Mouse (Mus musculus) erythroblast, embryonic 14.5 days (primary cell): ENCODE measurements around the gene Ccdc124. TPM values are rescaled to one million over a fixed set of nuclear protein-coding genes. Genes with fewer than 3 reads are reported as not detected.

Source experiments
- H3K27me3 ChIP-seq: 2 replicates; pipeline ENCODE4 v1.6.1; 2012; ENCODE audit warnings: inconsistent platforms; ENCODE audit not compliant: control insufficient read depth
- H3K36me3 ChIP-seq: 2 replicates; pipeline ENCODE4 v1.6.1; 2012; ENCODE audit warnings: mild to moderate bottlenecking, inconsistent platforms; ENCODE audit not compliant: control insufficient read depth
- H3K4me1 ChIP-seq: 2 replicates; pipeline ENCODE4 v1.6.1; 2012; ENCODE audit warnings: inconsistent platforms; ENCODE audit not compliant: control insufficient read depth
- H3K4me3 ChIP-seq: replicated peaks from 2 replicates; pipeline ENCODE3; 2012; ENCODE audit warnings: moderate library complexity, mild to moderate bottlenecking, inconsistent platforms
- H3K9me3 ChIP-seq: 2 replicates; pipeline ENCODE4 v1.6.1; 2012; ENCODE audit warnings: low read length, inconsistent platforms, mixed read lengths; ENCODE audit not compliant: control insufficient read depth
- GATA1 ChIP-seq: IDR thresholded peaks from 2 replicates; pipeline ENCODE4 v1.6.1; 2012; ENCODE audit warnings: low read length, inconsistent platforms, mixed read lengths
- TAL1 ChIP-seq: IDR thresholded peaks from 3 replicates; pipeline ENCODE4 v1.6.1; 2012; ENCODE audit warnings: low read length, inconsistent platforms, mixed read lengths
- polyA plus RNA-seq: library from polyadenylated mRNA; stranded (reverse); fragments of >175 nt; gene quantifications from 2 replicates; pipeline ENCODE4 v1.2.3, GENCODE M21; 2012

Ccdc124 gene
- polyA plus RNA-seq, 1 experiment: 38.8 TPM

GRCm38 (mm10) chr8:70844523-70844922 is 29.2 kb downstream of the Ccdc124 start:
- Histone ChIP-seq H3K4me3 (peak overlapping the region; percentile 90), H3K36me3 (peaks cover 17% of the 10 kb centered on the region), H3K4me1 (peaks cover 78% of the 10 kb centered on the region), H3K27me3 (peaks cover 22% of the 10 kb centered on the region), H3K9me3 (no peaks in the 10 kb centered on the region)
- no peak for TF ChIP-seq TAL1
- no peak for TF ChIP-seq GATA1

- TF ChIP-seq GATA1 (no peak), TAL1 (no peak)
- Histone ChIP-seq H3K27me3 (peaks cover 21% of the 10 kb centered on the region), H3K4me3 (peak overlapping the region; percentile 90), H3K9me3 (no peaks in the 10 kb centered on the region), H3K36me3 (peaks cover 18% of the 10 kb centered on the region), H3K4me1 (peaks cover 77% of the 10 kb centered on the region)
Observed at GRCm38 (mm10) chr8:70843941-70844340, 29.8 kb downstream of the Ccdc124 start.

DNA sequence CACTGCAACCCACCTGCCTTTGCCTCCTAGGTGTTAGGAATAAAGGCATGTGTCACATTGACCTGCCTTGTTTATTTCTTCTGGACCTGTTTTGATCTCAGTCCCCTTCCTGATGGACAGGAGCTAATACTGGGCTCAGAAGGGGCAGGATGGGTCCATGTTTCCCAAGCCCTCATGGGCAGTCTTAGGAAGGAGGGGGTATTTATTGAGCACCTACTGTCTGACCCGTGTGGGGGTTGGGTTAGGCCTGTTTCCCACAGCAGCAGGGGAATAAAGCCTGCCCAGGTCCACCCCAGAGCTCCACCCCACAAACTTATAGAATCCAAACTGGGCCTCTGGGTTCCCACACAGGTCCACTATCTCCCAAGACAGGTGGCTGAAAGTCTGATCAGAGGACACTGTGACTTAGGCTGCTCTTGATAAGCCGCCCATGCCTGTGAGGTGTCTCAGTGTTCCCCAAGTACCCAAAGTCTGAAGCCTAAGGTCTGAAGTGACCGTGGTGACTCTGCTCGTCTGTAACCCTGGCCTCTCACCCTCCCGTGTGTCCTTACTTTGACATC is 30.4 kb downstream of the Ccdc124 start:
- H3K4me1 ChIP-seq: peaks cover 80% of the 10 kb centered on the region
- peak overlapping the region; percentile 90 for H3K4me3 ChIP-seq

DNA sequence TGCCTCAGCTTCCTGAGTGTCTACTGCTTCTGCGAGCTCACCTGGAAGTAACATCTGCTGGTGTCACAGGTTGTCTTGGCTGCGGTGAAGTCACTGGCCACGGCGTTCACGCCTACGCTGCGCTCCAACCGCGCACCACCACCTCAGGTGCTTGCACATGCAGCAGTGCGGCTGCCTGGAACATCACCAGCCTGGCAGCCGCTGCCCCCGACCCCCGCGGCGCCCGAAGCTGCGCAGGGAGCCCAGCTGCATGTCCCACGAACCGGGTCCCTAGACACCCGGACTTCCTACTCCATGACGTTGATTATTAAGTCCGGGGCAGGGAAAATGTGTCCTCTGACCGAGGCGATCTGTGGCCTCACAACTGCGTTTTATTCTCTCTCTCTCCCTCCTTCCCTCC is 31.3 kb downstream of the Ccdc124 start:
- peak overlapping the region; percentile 90 for H3K4me3 ChIP-seq
- H3K36me3 ChIP-seq: peaks cover 29% of the 10 kb centered on the region
- peaks cover 82% of the 10 kb centered on the region for H3K4me1 ChIP-seq
- peaks cover 9% of the 10 kb centered on the region for H3K27me3 ChIP-seq
- TF ChIP-seq TAL1 (no peak), GATA1 (no peak)
- H3K9me3 ChIP-seq: no peaks in the 10 kb centered on the region

More for the DNA sequence above, 30.4 kb downstream of the Ccdc124 start:
- peak; percentile 94 for TF ChIP-seq TAL1
- peak; percentile 97 for TF ChIP-seq GATA1
- peaks cover 24% of the 10 kb centered on the region for H3K36me3 ChIP-seq
- no peaks in the 10 kb centered on the region for H3K9me3 ChIP-seq
- peaks cover 16% of the 10 kb centered on the region for H3K27me3 ChIP-seq

GRCm38 (mm10) chr8:70841147-70842072 is 32.3 kb downstream of the Ccdc124 start:
- Histone ChIP-seq H3K9me3 (no peaks in the 10 kb centered on the region), H3K36me3 (peaks cover 40% of the 10 kb centered on the region), H3K4me1 (peaks cover 86% of the 10 kb centered on the region), H3K4me3 (peak overlapping the region; percentile 90), H3K27me3 (peaks cover 1% of the 10 kb centered on the region; the same call in 1 of the 2 replicates)
- TF ChIP-seq TAL1 (no peak), GATA1 (no peak)

GRCm38 (mm10) chr8:70840590-70840989 is 33.1 kb downstream of the Ccdc124 start:
- Histone ChIP-seq H3K9me3 (no peaks in the 10 kb centered on the region), H3K4me1 (peaks cover 89% of the 10 kb centered on the region)

DNA sequence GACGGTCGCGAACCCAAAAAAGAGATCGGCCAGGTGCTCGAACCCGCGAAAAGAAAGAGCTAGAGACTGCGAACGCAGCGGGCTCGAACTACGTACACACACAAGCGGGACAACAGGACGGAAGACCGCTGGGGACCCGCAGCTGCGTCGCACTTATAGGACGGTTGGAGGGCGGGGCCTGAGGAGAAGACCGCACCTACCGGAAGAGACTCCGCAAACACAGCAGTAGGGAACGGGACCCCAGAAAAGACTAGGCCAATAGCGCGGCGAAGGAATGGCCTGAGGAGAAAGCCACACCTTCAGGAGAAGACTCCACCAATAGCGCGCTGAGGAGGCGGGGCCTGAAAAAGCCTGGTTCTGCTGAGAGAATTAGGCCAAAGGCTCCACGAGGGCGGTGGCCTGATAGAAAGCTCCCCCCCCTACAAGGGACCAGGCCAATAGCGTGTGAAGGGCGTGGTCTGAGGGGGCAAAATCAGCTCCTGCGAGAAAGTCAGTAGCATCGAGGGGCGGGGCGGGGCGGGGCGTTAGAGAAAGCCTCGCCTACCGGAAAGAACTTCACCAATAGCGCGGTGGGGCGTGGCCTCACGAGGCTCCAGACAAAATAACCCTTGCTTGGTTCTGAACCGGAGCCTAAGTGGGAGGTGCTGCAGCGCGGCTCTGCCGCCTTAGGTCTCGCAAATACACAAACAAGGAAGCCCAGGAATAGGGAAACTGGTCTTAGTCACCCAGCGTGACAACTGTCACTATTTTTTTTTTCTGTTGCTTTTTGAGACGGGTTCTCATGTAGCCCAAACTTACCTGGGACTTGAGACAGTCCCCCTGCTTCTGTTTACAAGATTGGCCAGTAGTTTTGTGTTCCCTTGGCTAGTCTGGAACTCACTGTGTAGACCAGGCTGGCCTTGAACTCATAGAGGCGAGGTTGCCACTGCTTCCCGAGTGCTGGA is 34.1 kb downstream of the Ccdc124 start, which contains the start of gene Arrdc2:
Arrdc2 (minus strand) TSS at position 313 of the 944 bp plus-strand sequence.
- no peak for TF ChIP-seq TAL1
- TF ChIP-seq GATA1: no peak
- H3K36me3 ChIP-seq: peaks cover 54% of the 10 kb centered on the region
- peaks cover 90% of the 10 kb centered on the region for H3K4me1 ChIP-seq
- H3K27me3 ChIP-seq: no peaks in the 10 kb centered on the region
- H3K4me3 ChIP-seq: peak within 1 kb of the TSS; percentile 90
- H3K9me3 ChIP-seq: no peaks in the 10 kb centered on the region

More at GRCm38 (mm10) chr8:70840590-70840989, 33.1 kb downstream of the Ccdc124 start:
- TF ChIP-seq GATA1: no peak
- no peak for TF ChIP-seq TAL1
- Histone ChIP-seq H3K36me3 (peaks cover 48% of the 10 kb centered on the region), H3K27me3 (no peaks in the 10 kb centered on the region), H3K4me3 (peak overlapping the region; percentile 90)

GRCm38 (mm10) chr8:70838654-70839407 is 34.9 kb downstream of the Ccdc124 start:
- no peak for TF ChIP-seq TAL1
- TF ChIP-seq GATA1: no peak
- H3K4me3 ChIP-seq: peak overlapping the region; percentile 90
- H3K27me3 ChIP-seq: no peaks in the 10 kb centered on the region
- peaks cover 89% of the 10 kb centered on the region for H3K4me1 ChIP-seq
- H3K9me3 ChIP-seq: no peaks in the 10 kb centered on the region
- peaks cover 59% of the 10 kb centered on the region for H3K36me3 ChIP-seq
